Mouse (Mus musculus): ENCODE data around the gene Olfr12. TPM values are rescaled to one million over a fixed set of nuclear protein-coding genes. Genes with fewer than 3 reads are reported as not detected.
A peak's percentile ranks its signal among the peaks of the same experiment; 100 is the strongest.

The Olfr12 gene
- total RNA-seq (2021): not detected

- DNase-seq: no peak
- intact Hi-C loops (cut with DNase I): no loop called here
Measured at GRCm38 (mm10) chr1:92617488-92617887, at the start of gene Olfr12. TSS of gene Olfr12 (plus strand) at chr1:92617788.

- DNase-seq: no peak
- intact Hi-C loops (cut with DNase I): no loop called here
Measured at GRCm38 (mm10) chr1:92571022-92571421, 46.6 kb upstream of the Olfr12 start, which contains the start of gene Olfr1413. TSS of gene Olfr1413 (plus strand) at chr1:92571322.

GRCm38 (mm10) chr1:92585479-92585878, 32.1 kb upstream of the Olfr12 start, which contains the start of gene Olfr1412:
TSS of gene Olfr1412 (plus strand) at chr1:92585779.
- intact Hi-C loops (cut with DNase I): no loop called here
- no peak for DNase-seq

GRCm38 (mm10) chr1:92594111-92594510, 23.5 kb upstream of the Olfr12 start, which contains the start of gene Olfr1411:
TSS of gene Olfr1411 (plus strand) at chr1:92594411.
- intact Hi-C loops (cut with DNase I): no loop called here
- DNase-seq: no peak

- intact Hi-C loops (cut with DNase I): no loop called here
- no peak for DNase-seq
Measured at GRCm38 (mm10) chr1:92596019-92596418, 21.6 kb upstream of the Olfr12 start.

- DNase-seq: no peak
- intact Hi-C loops (cut with DNase I): no loop called here
Measured at GRCm38 (mm10) chr1:92605482-92605881, 12.1 kb upstream of the Olfr12 start, which contains the start of gene Olfr1410. TSS of gene Olfr1410 (plus strand) at chr1:92605782.

- DNase-seq: no peak
- intact Hi-C loops (cut with DNase I): no loop called here
Measured at GRCm38 (mm10) chr1:92607711-92608110, 9.9 kb upstream of the Olfr12 start.

- intact Hi-C loops (cut with DNase I): loop anchor here (1.0 to 5.0 kb wide), 4 partner anchors 90 to 1089 kb away; no protein-coding TSS in a partner anchor
- DNase-seq: peak; percentile 47
Measured at GRCm38 (mm10) chr1:92611008-92611407, 6.6 kb upstream of the Olfr12 start.

GRCm38 (mm10) chr1:92613175-92613574, 4.4 kb upstream of the Olfr12 start:
- DNase-seq: no peak
- intact Hi-C loops (cut with DNase I): loop anchor here (5.0 kb wide), 1 partner anchor 1091 kb away; no protein-coding TSS in a partner anchor

GRCm38 (mm10) chr1:92614516-92614915, 3.1 kb upstream of the Olfr12 start:
- no peak for DNase-seq
- intact Hi-C loops (cut with DNase I): loop anchor here (2.0 to 5.0 kb wide), 2 partner anchors 32 to 1092 kb away; no protein-coding TSS in a partner anchor

- no peak for DNase-seq
- intact Hi-C loops (cut with DNase I): no loop called here
Measured at GRCm38 (mm10) chr1:92616046-92616445, 1.5 kb upstream of the Olfr12 start.

- intact Hi-C loops (cut with DNase I): no loop called here
- DNase-seq: no peak
Measured at GRCm38 (mm10) chr1:92618360-92618759, 772 bp downstream of the Olfr12 start.

GRCm38 (mm10) chr1:92628227-92628626, 10.6 kb downstream of the Olfr12 start:
- DNase-seq: no peak
- intact Hi-C loops (cut with DNase I): no loop called here

- intact Hi-C loops (cut with DNase I): no loop called here
- no peak for DNase-seq
Measured at GRCm38 (mm10) chr1:92632196-92632595, 14.6 kb downstream of the Olfr12 start.

- DNase-seq: no peak
- intact Hi-C loops (cut with DNase I): no loop called here
Measured at GRCm38 (mm10) chr1:92632948-92633347, 15.4 kb downstream of the Olfr12 start.

- no peak for DNase-seq
- intact Hi-C loops (cut with DNase I): no loop called here
Measured at GRCm38 (mm10) chr1:92633726-92634125, 16.1 kb downstream of the Olfr12 start.

GRCm38 (mm10) chr1:92634569-92634968, 17.0 kb downstream of the Olfr12 start:
- DNase-seq: no peak
- intact Hi-C loops (cut with DNase I): no loop called here

GRCm38 (mm10) chr1:92634976-92635599, 17.5 kb downstream of the Olfr12 start:
- DNase-seq: no peak
- intact Hi-C loops (cut with DNase I): no loop called here

GRCm38 (mm10) chr1:92636015-92636414, 18.4 kb downstream of the Olfr12 start:
- intact Hi-C loops (cut with DNase I): no loop called here
- DNase-seq: no peak

GRCm38 (mm10) chr1:92636676-92637075, 19.1 kb downstream of the Olfr12 start:
- intact Hi-C loops (cut with DNase I): no loop called here
- no peak for DNase-seq

- intact Hi-C loops (cut with DNase I): no loop called here
- no peak for DNase-seq
Measured at GRCm38 (mm10) chr1:92637501-92638172, 20.0 kb downstream of the Olfr12 start.

GRCm38 (mm10) chr1:92638181-92638580, 20.6 kb downstream of the Olfr12 start:
- intact Hi-C loops (cut with DNase I): no loop called here
- DNase-seq: no peak
